ENCODE assay signal across 25 mouse cellular contexts in the genomic region with DNA sequence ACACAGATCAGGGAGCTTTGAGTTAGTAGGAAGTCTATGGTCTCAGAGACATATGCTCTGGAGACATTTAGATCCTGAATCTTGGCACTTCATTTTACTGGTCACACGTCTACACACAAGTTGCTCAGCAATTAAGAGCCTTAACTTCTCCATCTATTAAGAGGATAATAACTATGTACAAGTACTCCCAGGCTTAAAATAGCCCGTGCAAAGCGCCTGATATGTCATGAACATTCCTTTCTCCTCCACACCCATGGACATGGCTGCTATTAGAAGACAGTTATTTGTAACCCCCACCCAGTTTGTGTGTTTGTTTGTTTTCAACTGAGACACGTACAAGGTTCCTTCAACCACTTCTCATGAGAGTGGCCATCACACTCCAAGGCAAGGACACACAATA. TPM values are rescaled to one million over a fixed set of nuclear protein-coding genes. Genes with fewer than 3 reads are reported as not detected.
DNase-seq lines count a peak whose midpoint lies in the region; ATAC-seq and TF ChIP-seq lines count a peak whose summit lies in the region.
"Had no signal": no experiment of that assay in that cellular context is flagged by ENCODE, and none has a peak within 500 bp of the region (broad histone marks: within the 10 kb centered on the region; RNA-seq: fewer than 3 reads in every experiment).

No protein-coding gene starts in this region.

- no peaks in the 10 kb centered on the region for H3K27me3 ChIP-seq in lung, embryonic 14.5 days (ENCODE audit: insufficient read depth, low read length)
- H3K27me3 ChIP-seq in lung, embryonic 16.5 days (ENCODE audit: control insufficient read depth, insufficient read depth, low read depth, low read length), result no peaks in the 10 kb centered on the region
- H3K27me3 ChIP-seq: embryonic facial prominence, embryonic 12.5 days; forebrain, embryonic 13.5 days; forebrain, embryonic 15.5 days had no signal

- H3K27ac ChIP-seq in lung, embryonic 14.5 days (ENCODE audit: low read depth), result no peak overlapping the region
- H3K27ac ChIP-seq in lung, embryonic 16.5 days (ENCODE audit: low read length), result peak overlapping the region; percentile 36
- H3K27ac ChIP-seq: embryonic facial prominence, embryonic 10.5 days; embryonic facial prominence, embryonic 12.5 days; forebrain, embryonic 13.5 days; forebrain, embryonic 15.5 days had no signal

- no peak overlapping the region for H3K4me2 ChIP-seq in lung, embryonic 14.5 days
- H3K4me2 ChIP-seq in lung, embryonic 16.5 days (ENCODE audit: low read depth, low read length), result no peak overlapping the region
- H3K4me2 ChIP-seq: embryonic facial prominence, embryonic 12.5 days; forebrain, embryonic 13.5 days; forebrain, embryonic 15.5 days had no signal

- H3K4me1 ChIP-seq in lung, embryonic 14.5 days (ENCODE audit: insufficient read depth), result no peaks in the 10 kb centered on the region
- no peaks in the 10 kb centered on the region; the same call in 1 of the 2 replicates for H3K4me1 ChIP-seq in lung, embryonic 16.5 days (replicated peaks; ENCODE audit: control insufficient read depth, insufficient read depth, low read length)
- H3K4me1 ChIP-seq: embryonic facial prominence, embryonic 10.5 days; embryonic facial prominence, embryonic 12.5 days; forebrain, embryonic 13.5 days; forebrain, embryonic 15.5 days had no signal

- no peaks in the 10 kb centered on the region for H3K36me3 ChIP-seq in lung, embryonic 14.5 days (ENCODE audit: insufficient read depth)
- H3K36me3 ChIP-seq in lung, embryonic 16.5 days (ENCODE audit: control insufficient read depth, insufficient read depth, low read length), result no peaks in the 10 kb centered on the region
- H3K36me3 ChIP-seq: embryonic facial prominence, embryonic 10.5 days; embryonic facial prominence, embryonic 12.5 days; forebrain, embryonic 15.5 days had no signal

- TF ChIP-seq CTCF in lung, embryonic 14.5 days (IDR thresholded peaks at IDR 0.05; ENCODE audit: low read depth), result no peak

- peak; percentile 35; the same call in 1 of the 2 replicates for ATAC-seq in lung, embryonic 14.5 days (ENCODE audit: insufficient read depth)
- ATAC-seq in lung, embryonic 16.5 days (ENCODE audit: low read depth), result peak; percentile 55
- ATAC-seq in megakaryocyte progenitor cell, adult 5-6 weeks (replicated peaks; ENCODE audit: poor library complexity), result no peak
- ATAC-seq: CD4-positive, CD25-positive, alpha-beta regulatory T cell, adult 4 months; forebrain, embryonic 13.5 days; forebrain, embryonic 15.5 days had no signal

- WGBS in lung, embryonic 14.5 days, result 65% methylated on average over 4 of the region's 4 CpGs
- WGBS in lung, embryonic 16.5 days, result 48% methylated on average over 4 of the region's 4 CpGs

- no peak overlapping the region for H3K4me3 ChIP-seq in lung, embryonic 14.5 days (ENCODE audit: low read depth, low read length)
- no peak overlapping the region for H3K4me3 ChIP-seq in lung, embryonic 16.5 days (ENCODE audit: low read length)
- H3K4me3 ChIP-seq: embryonic facial prominence, embryonic 10.5 days; embryonic facial prominence, embryonic 12.5 days; forebrain, embryonic 13.5 days; forebrain, embryonic 15.5 days had no signal

- no peaks in the 10 kb centered on the region for H3K9me3 ChIP-seq in lung, embryonic 14.5 days (ENCODE audit: low read depth, low read length)
- H3K9me3 ChIP-seq in lung, embryonic 16.5 days (ENCODE audit: control insufficient read depth, low read length), result no peaks in the 10 kb centered on the region
- H3K9me3 ChIP-seq: embryonic facial prominence, embryonic 10.5 days; embryonic facial prominence, embryonic 12.5 days; forebrain, embryonic 13.5 days; forebrain, embryonic 15.5 days had no signal

- DNase-seq in lung, embryonic 14.5 days, result no peak
- no peak for DNase-seq in lung, postnatal 14 days
- DNase-seq in lung, postnatal 36 days, result no peak
- peak; percentile 2 for DNase-seq in retina, postnatal 1 day
- no peak for DNase-seq in retina, embryonic 14.5 days (ENCODE audit: low spot score)
- DNase-seq: adrenal gland, adult 2 months; adrenal gland, postnatal 10 days; adrenal gland, postnatal 25 days; B cell, adult 2 months; cerebellum, adult 11-12 months; cerebellum, adult 2 months; cerebellum, adult 9-10 months; cerebellum, postnatal 10 days; cerebellum, postnatal 25 days had no signal

- H3K9ac ChIP-seq in lung, embryonic 14.5 days, result no peak overlapping the region
- H3K9ac ChIP-seq in lung, embryonic 16.5 days (ENCODE audit: low read length), result no peak overlapping the region
- H3K9ac ChIP-seq: embryonic facial prominence, embryonic 12.5 days; forebrain, embryonic 13.5 days; forebrain, embryonic 15.5 days had no signal

RNA-seq across cellular contexts. Expression of gene Tchhl1, which starts 1.4 kb away (rescaled TPM):
- not detected in 2 replicates for polyA plus RNA-seq in lung, embryonic 14.5 days (2014; fragmentation: Nextera tagmentation; extraction: Ambion mirVana)
- not detected in 2 replicates for polyA plus RNA-seq in lung, embryonic 16.5 days (2015; fragmentation: Nextera tagmentation; extraction: Ambion mirVana)
- not detected in 2 replicates for total RNA-seq in megakaryocyte progenitor cell, adult 5-6 weeks (2015)
- total RNA-seq in megakaryocyte progenitor cell, adult 5-6 weeks (2017), result not detected in 2 replicates
- total RNA-seq: adrenal gland, postnatal 10 days; ES-E14; MEL had no signal
- polyA plus RNA-seq: adrenal gland, adult 2 months; CD4-positive, CD25-positive, alpha-beta regulatory T cell, adult 4 months; cerebellum, adult 2 months; cortical plate, adult 2 months; embryonic facial prominence, embryonic 10.5 days; embryonic facial prominence, embryonic 12.5 days; forebrain, embryonic 11.5 days; forebrain, embryonic 13.5 days; forebrain, embryonic 15.5 days had no signal

RNA-seq across cellular contexts. Expression of gene Tchh, which starts 25.0 kb away (rescaled TPM):
- 1.4 and 1.9 TPM in 2 replicates for polyA plus RNA-seq in lung, embryonic 14.5 days (2014; fragmentation: Nextera tagmentation; extraction: Ambion mirVana)
- 4.8 and 4.9 TPM in 2 replicates for polyA plus RNA-seq in lung, embryonic 16.5 days (2015; fragmentation: Nextera tagmentation; extraction: Ambion mirVana)
- total RNA-seq in megakaryocyte progenitor cell, adult 5-6 weeks (2015), result 0.20 and 0.24 TPM in 2 replicates
- 0.10 TPM in 1 of 2 replicates, not detected in the other for total RNA-seq in megakaryocyte progenitor cell, adult 5-6 weeks (2017)
- total RNA-seq: MEL had no signal
- polyA plus RNA-seq: CD4-positive, CD25-positive, alpha-beta regulatory T cell, adult 4 months had no signal

RNA-seq across cellular contexts. Expression of gene S100a11, which starts 53.2 kb away (rescaled TPM):
- 861 and 982 TPM in 2 replicates for polyA plus RNA-seq in lung, embryonic 14.5 days (2014; fragmentation: Nextera tagmentation; extraction: Ambion mirVana)
- 1,535 and 1,592 TPM in 2 replicates for polyA plus RNA-seq in lung, embryonic 16.5 days (2015; fragmentation: Nextera tagmentation; extraction: Ambion mirVana)
- 1,747 and 1,792 TPM in 2 replicates for total RNA-seq in megakaryocyte progenitor cell, adult 5-6 weeks (2015)
- 99.3 and 111 TPM in 2 replicates for total RNA-seq in megakaryocyte progenitor cell, adult 5-6 weeks (2017)
- total RNA-seq: MEL had no signal
